In the genomic region with DNA sequence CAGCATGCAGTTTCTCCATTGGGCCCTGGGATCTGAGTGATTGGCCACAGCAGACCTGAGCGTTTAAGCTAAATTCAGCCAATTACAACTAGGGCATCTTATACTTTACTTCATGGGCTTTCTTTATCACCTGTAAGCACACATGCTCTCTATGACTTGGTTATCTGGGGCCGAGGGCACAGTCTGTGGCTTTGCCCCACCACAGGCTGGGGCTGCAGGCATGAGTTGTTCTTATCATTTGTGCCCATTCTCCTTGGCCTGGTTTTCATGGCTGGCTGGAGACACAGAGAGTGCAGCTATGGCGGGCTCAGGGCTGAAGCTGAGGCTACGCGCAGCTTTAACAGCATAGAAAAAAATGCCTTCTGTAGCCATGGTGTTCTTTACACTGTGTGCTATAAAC, we compare ENCODE assay signal across 19 mouse cellular contexts.
"Had no signal": no experiment of that assay in that cellular context is flagged by ENCODE, and none has a peak within 500 bp of the region (broad histone marks: within the 10 kb centered on the region; RNA-seq: fewer than 3 reads in every experiment).

No protein-coding gene starts in this region.

- H3K36me3 ChIP-seq: lung, embryonic 15.5 days; midbrain, embryonic 10.5 days; midbrain, embryonic 12.5 days; neural tube, embryonic 13.5 days; neural tube, embryonic 15.5 days had no signal

- H3K27me3 ChIP-seq: lung, embryonic 15.5 days; midbrain, embryonic 12.5 days; neural tube, embryonic 13.5 days; neural tube, embryonic 15.5 days had no signal

- H3K9ac ChIP-seq: lung, embryonic 15.5 days; midbrain, embryonic 12.5 days; neural tube, embryonic 13.5 days; neural tube, embryonic 15.5 days had no signal

- H3K9me3 ChIP-seq: lung, embryonic 15.5 days; midbrain, embryonic 10.5 days; midbrain, embryonic 12.5 days; neural tube, embryonic 13.5 days; neural tube, embryonic 15.5 days had no signal

- H3K4me3 ChIP-seq: lung, embryonic 15.5 days; midbrain, embryonic 10.5 days; midbrain, embryonic 12.5 days; myocyte; neural tube, embryonic 13.5 days; neural tube, embryonic 15.5 days had no signal

- DNase-seq: lung, adult 2 months; lung, postnatal 4 days; midbrain, embryonic 14.5 days; retina, postnatal 1 day; right cerebral cortex, adult 18-20 months; right cerebral cortex, postnatal 25 days; right cerebral cortex, postnatal 4 days; spleen, adult 18-20 months; thymus, adult 18-20 months; thymus, postnatal 14 days; thymus, postnatal 36 days had no signal

- ATAC-seq: lung, postnatal 0 days; midbrain, embryonic 16.5 days had no signal

- H3K4me1 ChIP-seq: lung, embryonic 15.5 days; midbrain, embryonic 10.5 days; midbrain, embryonic 12.5 days; neural tube, embryonic 13.5 days; neural tube, embryonic 15.5 days had no signal

- H3K27ac ChIP-seq: lung, embryonic 15.5 days; midbrain, embryonic 10.5 days; midbrain, embryonic 12.5 days; neural tube, embryonic 13.5 days; neural tube, embryonic 15.5 days had no signal

- H3K4me2 ChIP-seq: lung, embryonic 15.5 days; midbrain, embryonic 12.5 days; neural tube, embryonic 13.5 days; neural tube, embryonic 15.5 days had no signal
